Comparison of ENCODE assay signal across 9 mouse cellular contexts in genomic region chr1:171171138-171171537, GRCm38 (mm10). TPM values are rescaled to one million over a fixed set of nuclear protein-coding genes. Genes with fewer than 3 reads are reported as not detected.
DNase-seq lines count a peak whose midpoint lies in the region; ATAC-seq and TF ChIP-seq lines count a peak whose summit lies in the region.
"Had no signal": no experiment of that assay in that cellular context is flagged by ENCODE, and none has a peak within 500 bp of the region (broad histone marks: within the 10 kb centered on the region; RNA-seq: fewer than 3 reads in every experiment).

No protein-coding gene starts in this region.

- H3K9me3 ChIP-seq in hindbrain, embryonic 10.5 days, result no peaks in the 10 kb centered on the region
- no peaks in the 10 kb centered on the region for H3K9me3 ChIP-seq in hindbrain, embryonic 11.5 days (ENCODE audit: control insufficient read depth, low read length)
- no peaks in the 10 kb centered on the region for H3K9me3 ChIP-seq in lung, embryonic 16.5 days (ENCODE audit: control insufficient read depth, low read length)
- H3K9me3 ChIP-seq in heart, embryonic 14.5 days (ENCODE audit: control insufficient read depth, low read length), result no peaks in the 10 kb centered on the region
- H3K9me3 ChIP-seq: embryonic facial prominence, embryonic 12.5 days had no signal

- H3K4me1 ChIP-seq in hindbrain, embryonic 10.5 days (replicated peaks), result no peaks in the 10 kb centered on the region
- no peaks in the 10 kb centered on the region for H3K4me1 ChIP-seq in hindbrain, embryonic 11.5 days (replicated peaks; ENCODE audit: control insufficient read depth, insufficient read depth, low read length)
- no peaks in the 10 kb centered on the region for H3K4me1 ChIP-seq in lung, embryonic 16.5 days (replicated peaks; ENCODE audit: control insufficient read depth, insufficient read depth, low read length)
- H3K4me1 ChIP-seq in lung, adult 2 months (ENCODE audit: control insufficient read depth, insufficient read depth, low read length), result peaks cover 8% of the 10 kb centered on the region
- H3K4me1 ChIP-seq in heart, embryonic 14.5 days (ENCODE audit: control insufficient read depth in 2 of 2, insufficient read depth in 2 of 2, low read length in 2 of 2), result peaks cover 7 to 13% of the 10 kb centered on the region in 2 experiments
- peaks cover 18% of the 10 kb centered on the region for H3K4me1 ChIP-seq in olfactory bulb, adult 2 months (ENCODE audit: control insufficient read depth, insufficient read depth, low read length)
- H3K4me1 ChIP-seq: embryonic facial prominence, embryonic 12.5 days had no signal

- WGBS in hindbrain, embryonic 10.5 days, result 60% methylated on average over 3 of the region's 3 CpGs
- WGBS in hindbrain, embryonic 11.5 days, result 64% methylated on average over 3 of the region's 3 CpGs
- 54% methylated on average over 3 of the region's 3 CpGs for WGBS in lung, embryonic 16.5 days
- WGBS in lung, adult 2 months, result 25% methylated on average over 3 of the region's 3 CpGs
- 25% methylated on average over 3 of the region's 3 CpGs for WGBS in heart, embryonic 14.5 days
- 30% methylated on average over 3 of the region's 3 CpGs for WGBS in olfactory bulb, adult 2 months

- no peak for TF ChIP-seq CTCF in lung, adult 2 months (IDR thresholded peaks at IDR 0.05; ENCODE audit: insufficient read depth, low read length)
- TF ChIP-seq CTCF in olfactory bulb, adult 2 months (IDR thresholded peaks at IDR 0.05; ENCODE audit: insufficient read depth, low read depth, low read length), result no peak

- no peak overlapping the region for H3K4me2 ChIP-seq in hindbrain, embryonic 11.5 days (replicated peaks; ENCODE audit: low read depth, low read length)
- no peak overlapping the region for H3K4me2 ChIP-seq in lung, embryonic 16.5 days (ENCODE audit: low read depth, low read length)
- peak overlapping the region; percentile 23 for H3K4me2 ChIP-seq in heart, embryonic 14.5 days (ENCODE audit: low read length)
- H3K4me2 ChIP-seq: embryonic facial prominence, embryonic 12.5 days had no signal

- no peaks in the 10 kb centered on the region for H3K27me3 ChIP-seq in hindbrain, embryonic 10.5 days (ENCODE audit: insufficient read depth, poor library complexity, severe bottlenecking)
- H3K27me3 ChIP-seq in hindbrain, embryonic 11.5 days (ENCODE audit: control insufficient read depth, insufficient read depth, low read length), result no peaks in the 10 kb centered on the region
- no peaks in the 10 kb centered on the region for H3K27me3 ChIP-seq in lung, embryonic 16.5 days (ENCODE audit: control insufficient read depth, insufficient read depth, low read depth, low read length)
- H3K27me3 ChIP-seq in heart, embryonic 14.5 days (ENCODE audit: control insufficient read depth, insufficient read depth, low read length), result no peaks in the 10 kb centered on the region
- H3K27me3 ChIP-seq: embryonic facial prominence, embryonic 12.5 days had no signal

- H3K27ac ChIP-seq in hindbrain, embryonic 10.5 days, result peak overlapping the region; percentile 3; the same call in 1 of the 2 replicates
- H3K27ac ChIP-seq in hindbrain, embryonic 11.5 days (ENCODE audit: low read depth, low read length), result no peak overlapping the region
- H3K27ac ChIP-seq in lung, embryonic 16.5 days (ENCODE audit: low read length), result peak overlapping the region; percentile 86
- peak overlapping the region; percentile 53 to 89 for H3K27ac ChIP-seq in heart, embryonic 14.5 days (replicated peaks in 1 of 2; ENCODE audit: control insufficient read depth in 1 of 2, insufficient read depth in 1 of 2, low read depth in 2 of 2, low read length in 2 of 2)
- peak overlapping the region; percentile 76; the same call in 1 of the 2 replicates for H3K27ac ChIP-seq in olfactory bulb, adult 2 months (ENCODE audit: insufficient read depth, low read depth, low read length)
- H3K27ac ChIP-seq: embryonic facial prominence, embryonic 12.5 days had no signal

- H3K36me3 ChIP-seq in hindbrain, embryonic 10.5 days, result no peaks in the 10 kb centered on the region
- H3K36me3 ChIP-seq in hindbrain, embryonic 11.5 days (ENCODE audit: control insufficient read depth, insufficient read depth, low read length), result no peaks in the 10 kb centered on the region
- no peaks in the 10 kb centered on the region for H3K36me3 ChIP-seq in lung, embryonic 16.5 days (ENCODE audit: control insufficient read depth, insufficient read depth, low read length)
- H3K36me3 ChIP-seq in heart, embryonic 14.5 days (ENCODE audit: control insufficient read depth, insufficient read depth, low read length), result peaks cover 9% of the 10 kb centered on the region; the same call in 1 of the 2 replicates
- H3K36me3 ChIP-seq: embryonic facial prominence, embryonic 12.5 days had no signal

- H3K9ac ChIP-seq in hindbrain, embryonic 11.5 days (ENCODE audit: low read depth, low read length), result no peak overlapping the region
- no peak overlapping the region for H3K9ac ChIP-seq in lung, embryonic 16.5 days (ENCODE audit: low read length)
- peak overlapping the region; percentile 13; the same call in 1 of the 2 replicates for H3K9ac ChIP-seq in heart, embryonic 14.5 days (ENCODE audit: low read length)
- H3K9ac ChIP-seq: embryonic facial prominence, embryonic 12.5 days had no signal

- no peak overlapping the region for H3K4me3 ChIP-seq in hindbrain, embryonic 10.5 days
- no peak overlapping the region for H3K4me3 ChIP-seq in hindbrain, embryonic 11.5 days (ENCODE audit: low read depth, low read length)
- H3K4me3 ChIP-seq in lung, embryonic 16.5 days (ENCODE audit: low read length), result no peak overlapping the region
- no peak overlapping the region for H3K4me3 ChIP-seq in lung, adult 2 months (replicated peaks; ENCODE audit: extremely low read depth, low read depth, low read length)
- no peak overlapping the region for H3K4me3 ChIP-seq in heart, embryonic 14.5 days (ENCODE audit: control insufficient read depth in 1 of 2, insufficient read depth in 1 of 2, low read depth in 1 of 2, low read length in 2 of 2)
- no peak overlapping the region for H3K4me3 ChIP-seq in olfactory bulb, adult 2 months (ENCODE audit: insufficient read depth, low read depth, low read length)
- H3K4me3 ChIP-seq: embryonic facial prominence, embryonic 12.5 days had no signal

- no peak for DNase-seq in hindbrain, embryonic 10.5 days (ENCODE audit: low spot score)
- no peak for DNase-seq in hindbrain, embryonic 11.5 days (ENCODE audit: low spot score)
- DNase-seq in lung, adult 2 months, result no peak
- no peak for DNase-seq in MN1 (ENCODE audit: low spot score)
- DNase-seq in urinary bladder, postnatal 4 days (ENCODE audit: low spot score in 2 of 2), result no peak

- TF ChIP-seq POLR2A in lung, adult 2 months (IDR thresholded peaks at IDR 0.05; ENCODE audit: borderline replicate concordance, extremely low read depth, low read depth, low read length), result no peak
- TF ChIP-seq POLR2A in olfactory bulb, adult 2 months (IDR thresholded peaks at IDR 0.05; ENCODE audit: insufficient read depth, low read depth, low read length), result no peak

- ATAC-seq in hindbrain, embryonic 11.5 days (ENCODE audit: low FRiP score), result no peak
- ATAC-seq in lung, embryonic 16.5 days (ENCODE audit: low read depth), result peak; percentile 67; the same call in 1 of the 2 replicates
- ATAC-seq in heart, embryonic 14.5 days (ENCODE audit: insufficient number of reproducible peaks, insufficient read depth, low FRiP score, low read depth), result peak; percentile 39; the same call in 1 of the 2 replicates

RNA-seq across cellular contexts. Expression of gene Mpz, which starts 20.6 kb away (rescaled TPM):
- 1.3 and 1.6 TPM in 2 replicates for polyA plus RNA-seq in hindbrain, embryonic 10.5 days (2016; fragmentation: Nextera tagmentation; extraction: Ambion mirVana)
- 0.99 and 1.5 TPM in 2 replicates for polyA plus RNA-seq in hindbrain, embryonic 11.5 days (2014; fragmentation: Nextera tagmentation; extraction: Ambion mirVana)
- polyA plus RNA-seq in lung, embryonic 16.5 days (2015; fragmentation: Nextera tagmentation; extraction: Ambion mirVana), result 0.78 and 1.3 TPM in 2 replicates
- 15.9 and 24.9 TPM in 2 replicates for polyA plus RNA-seq in lung, adult 2 months (2012; rRNA removed)
- not detected in 2 replicates for polyA plus RNA-seq in heart, embryonic 14.5 days (2014; fragmentation: Nextera tagmentation; extraction: Ambion mirVana)
- polyA plus RNA-seq in olfactory bulb, adult 2 months (2012; ENCODE audit: insufficient read depth, insufficient read length, low replicate concordance, missing spikeins), result not detected in 2 replicates

RNA-seq across cellular contexts. Expression of gene Sdhc, which starts 20.7 kb away (rescaled TPM):
- polyA plus RNA-seq in hindbrain, embryonic 10.5 days (2016; fragmentation: Nextera tagmentation; extraction: Ambion mirVana), result 295 and 301 TPM in 2 replicates
- 259 and 284 TPM in 2 replicates for polyA plus RNA-seq in hindbrain, embryonic 11.5 days (2014; fragmentation: Nextera tagmentation; extraction: Ambion mirVana)
- 263 and 285 TPM in 2 replicates for polyA plus RNA-seq in lung, embryonic 16.5 days (2015; fragmentation: Nextera tagmentation; extraction: Ambion mirVana)
- polyA plus RNA-seq in lung, adult 2 months (2012; rRNA removed), result 136 and 191 TPM in 2 replicates
- 622 and 642 TPM in 2 replicates for polyA plus RNA-seq in heart, embryonic 14.5 days (2014; fragmentation: Nextera tagmentation; extraction: Ambion mirVana)
- not detected in 2 replicates for polyA plus RNA-seq in olfactory bulb, adult 2 months (2012; ENCODE audit: insufficient read depth, insufficient read length, low replicate concordance, missing spikeins)

RNA-seq across cellular contexts. Expression of gene Pcp4l1, which starts 24.9 kb away (rescaled TPM):
- polyA plus RNA-seq in hindbrain, embryonic 10.5 days (2016; fragmentation: Nextera tagmentation; extraction: Ambion mirVana), result 19.9 and 32.8 TPM in 2 replicates
- 31.4 and 33.4 TPM in 2 replicates for polyA plus RNA-seq in hindbrain, embryonic 11.5 days (2014; fragmentation: Nextera tagmentation; extraction: Ambion mirVana)
- 6.6 and 7.2 TPM in 2 replicates for polyA plus RNA-seq in lung, embryonic 16.5 days (2015; fragmentation: Nextera tagmentation; extraction: Ambion mirVana)
- polyA plus RNA-seq in lung, adult 2 months (2012; rRNA removed), result 37.5 and 59.8 TPM in 2 replicates
- 58.8 TPM in 2 replicates for polyA plus RNA-seq in heart, embryonic 14.5 days (2014; fragmentation: Nextera tagmentation; extraction: Ambion mirVana)
- polyA plus RNA-seq in olfactory bulb, adult 2 months (2012; ENCODE audit: insufficient read depth, insufficient read length, low replicate concordance, missing spikeins), result 326 and 491 TPM in 2 replicates

RNA-seq across cellular contexts. Expression of gene Nr1i3, which starts 42.6 kb away (rescaled TPM):
- polyA plus RNA-seq in hindbrain, embryonic 10.5 days (2016; fragmentation: Nextera tagmentation; extraction: Ambion mirVana), result 0.21 and 0.27 TPM in 2 replicates
- 0.17 and 0.25 TPM in 2 replicates for polyA plus RNA-seq in hindbrain, embryonic 11.5 days (2014; fragmentation: Nextera tagmentation; extraction: Ambion mirVana)
- polyA plus RNA-seq in lung, embryonic 16.5 days (2015; fragmentation: Nextera tagmentation; extraction: Ambion mirVana), result 0.19 and 0.23 TPM in 2 replicates
- 0.25 TPM in 1 of 2 replicates, not detected in the other for polyA plus RNA-seq in lung, adult 2 months (2012; rRNA removed)
- 0.28 and 0.32 TPM in 2 replicates for polyA plus RNA-seq in heart, embryonic 14.5 days (2014; fragmentation: Nextera tagmentation; extraction: Ambion mirVana)
- not detected in 2 replicates for polyA plus RNA-seq in olfactory bulb, adult 2 months (2012; ENCODE audit: insufficient read depth, insufficient read length, low replicate concordance, missing spikeins)

RNA-seq across cellular contexts. Expression of gene Tomm40l, which starts 51.2 kb away (rescaled TPM):
- polyA plus RNA-seq in hindbrain, embryonic 10.5 days (2016; fragmentation: Nextera tagmentation; extraction: Ambion mirVana), result 33.1 and 36.2 TPM in 2 replicates
- polyA plus RNA-seq in hindbrain, embryonic 11.5 days (2014; fragmentation: Nextera tagmentation; extraction: Ambion mirVana), result 23.5 and 28.8 TPM in 2 replicates
- polyA plus RNA-seq in lung, embryonic 16.5 days (2015; fragmentation: Nextera tagmentation; extraction: Ambion mirVana), result 32.0 and 33.3 TPM in 2 replicates
- 25.7 and 28.8 TPM in 2 replicates for polyA plus RNA-seq in lung, adult 2 months (2012; rRNA removed)
- 54.2 and 58.4 TPM in 2 replicates for polyA plus RNA-seq in heart, embryonic 14.5 days (2014; fragmentation: Nextera tagmentation; extraction: Ambion mirVana)
- polyA plus RNA-seq in olfactory bulb, adult 2 months (2012; ENCODE audit: insufficient read depth, insufficient read length, low replicate concordance, missing spikeins), result not detected in 2 replicates
